Mouse (Mus musculus): ENCODE measurements around the gene Slc25a38.

DNA sequence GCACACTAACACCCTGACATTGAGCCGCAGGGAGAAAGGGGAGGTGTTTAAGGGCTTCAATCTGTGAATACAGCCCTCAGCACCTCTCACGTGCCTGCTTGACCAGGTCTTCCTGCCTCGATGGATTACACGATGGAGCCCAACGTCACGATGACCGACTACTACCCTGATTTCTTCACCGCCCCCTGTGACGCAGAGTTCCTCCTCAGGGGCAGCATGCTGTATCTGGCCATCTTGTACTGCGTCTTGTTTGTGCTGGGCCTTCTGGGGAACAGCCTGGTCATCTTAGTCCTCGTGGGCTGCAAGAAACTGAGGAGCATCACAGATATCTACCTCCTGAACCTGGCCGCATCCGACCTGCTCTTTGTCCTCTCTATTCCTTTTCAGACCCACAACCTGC, 16.5 kb upstream of the Slc25a38 start:
- no peak for TF ChIP-seq CTCF (IDR thresholded peaks at IDR 0.05; ENCODE audit: low read depth, low read length)
- TF ChIP-seq GATA1 (IDR thresholded peaks at IDR 0.05; ENCODE audit: borderline replicate concordance, low read length) = no peak
- no peak for TF ChIP-seq POLR2AphosphoS5 (IDR thresholded peaks at IDR 0.05; ENCODE audit: insufficient replicate concordance, low read depth, low read length)
- no peak for TF ChIP-seq TAL1 (conservative IDR thresholded peaks at IDR 0.05; ENCODE audit: low read depth, low read length)

Data from G1E (cell line).